Mouse (Mus musculus) heart, postnatal 10 days (tissue): Measurements from ENCODE around the gene Zdhhc14. TPM values are rescaled to one million over a fixed set of nuclear protein-coding genes. Genes with fewer than 3 reads are reported as not detected.

Experiments used
- DNase-seq, 2 experiments: peaks; one replicate each; pipeline ENCODE4 v3.0.0; 2021
- intact Hi-C: fragments of 180-260 bp; cut with DNase I; formaldehyde crosslinking; loops from one replicate; pipeline ENCODE4 v1.15.1; 2025
- total RNA-seq, 2 experiments: library from RNA; stranded (reverse); gene quantifications; 2 replicates each; pipeline ENCODE4 v1.2.3; 2021

Gene Zdhhc14
- total RNA-seq, 2 experiments from 2014 or later = 3.6 TPM

GRCm38 (mm10) chr17:5763768-5764167 lies 271.4 kb downstream of the Zdhhc14 start:
- intact Hi-C loops = no loop called here
- DNase-seq = no peak

DNA sequence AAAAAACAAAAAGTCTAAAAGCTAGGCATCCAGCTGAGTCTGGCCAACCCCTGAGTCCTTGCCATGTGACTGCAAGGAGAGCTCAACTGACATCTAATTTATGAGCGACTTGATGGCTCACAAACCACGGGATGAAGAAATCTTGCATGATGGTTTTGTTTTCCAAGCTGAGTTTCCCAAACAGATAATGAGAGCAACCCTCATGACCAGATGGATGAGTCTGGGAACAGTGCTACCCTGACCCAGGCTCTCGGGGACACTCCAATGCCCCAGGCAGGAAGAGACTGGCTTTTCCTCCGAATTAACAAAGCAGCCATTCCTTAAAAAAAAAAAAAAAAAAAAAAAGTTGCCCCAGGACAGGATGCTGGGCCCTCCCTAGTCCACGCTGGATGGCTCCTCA lies 271.9 kb downstream of the Zdhhc14 start:
- DNase-seq = no peak
- intact Hi-C loops = no loop called here

DNA sequence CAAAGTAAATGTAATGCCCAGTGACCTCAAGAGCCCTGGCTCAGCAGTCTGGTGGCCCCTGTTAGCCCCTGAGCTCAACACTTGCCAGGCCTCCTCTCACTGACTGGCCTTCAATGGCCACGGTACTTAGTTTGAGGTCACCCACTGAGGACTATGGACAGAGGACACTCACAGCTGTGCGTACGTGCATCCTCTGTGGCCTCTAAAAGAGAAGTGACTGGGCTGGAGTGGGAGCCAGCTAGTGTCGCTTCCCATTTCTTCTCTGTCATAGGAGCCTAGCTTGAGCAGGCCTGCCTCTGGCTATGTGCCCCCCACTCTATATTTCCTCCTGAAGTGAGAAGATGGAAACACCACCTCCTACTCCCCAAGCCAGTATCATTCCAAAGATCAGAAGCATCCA lies 273.4 kb downstream of the Zdhhc14 start:
- DNase-seq = no peak

DNA sequence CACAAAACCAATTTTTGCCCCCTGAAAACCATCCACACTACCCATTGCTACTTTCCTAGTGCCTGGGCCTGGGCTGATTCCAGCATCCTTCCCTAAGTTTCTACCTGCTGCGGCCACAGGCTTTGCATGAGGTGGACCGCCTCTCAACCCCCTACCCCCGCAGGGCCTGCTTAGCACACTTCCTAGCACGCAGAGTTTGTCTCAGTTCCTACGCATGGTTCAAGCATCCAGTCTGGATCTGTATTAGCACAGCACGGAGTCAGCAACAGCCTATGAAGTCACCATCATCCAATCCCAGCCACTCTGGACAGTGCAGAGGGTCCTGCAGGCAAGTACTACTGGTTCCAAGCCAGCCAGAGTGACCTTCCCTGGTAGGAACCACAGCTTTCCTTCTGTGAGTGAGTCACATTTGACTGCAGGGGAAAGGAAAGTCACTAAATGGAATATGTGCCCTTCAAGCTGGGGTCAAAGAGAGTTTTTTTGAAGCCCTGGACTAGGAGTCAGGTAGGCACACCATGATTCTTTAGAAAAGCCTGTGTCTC lies 275.9 kb downstream of the Zdhhc14 start:
- no peak for DNase-seq
- intact Hi-C loops = no loop called here

More for the DNA sequence above, 273.4 kb downstream of the Zdhhc14 start:
- intact Hi-C loops = no loop called here

DNA sequence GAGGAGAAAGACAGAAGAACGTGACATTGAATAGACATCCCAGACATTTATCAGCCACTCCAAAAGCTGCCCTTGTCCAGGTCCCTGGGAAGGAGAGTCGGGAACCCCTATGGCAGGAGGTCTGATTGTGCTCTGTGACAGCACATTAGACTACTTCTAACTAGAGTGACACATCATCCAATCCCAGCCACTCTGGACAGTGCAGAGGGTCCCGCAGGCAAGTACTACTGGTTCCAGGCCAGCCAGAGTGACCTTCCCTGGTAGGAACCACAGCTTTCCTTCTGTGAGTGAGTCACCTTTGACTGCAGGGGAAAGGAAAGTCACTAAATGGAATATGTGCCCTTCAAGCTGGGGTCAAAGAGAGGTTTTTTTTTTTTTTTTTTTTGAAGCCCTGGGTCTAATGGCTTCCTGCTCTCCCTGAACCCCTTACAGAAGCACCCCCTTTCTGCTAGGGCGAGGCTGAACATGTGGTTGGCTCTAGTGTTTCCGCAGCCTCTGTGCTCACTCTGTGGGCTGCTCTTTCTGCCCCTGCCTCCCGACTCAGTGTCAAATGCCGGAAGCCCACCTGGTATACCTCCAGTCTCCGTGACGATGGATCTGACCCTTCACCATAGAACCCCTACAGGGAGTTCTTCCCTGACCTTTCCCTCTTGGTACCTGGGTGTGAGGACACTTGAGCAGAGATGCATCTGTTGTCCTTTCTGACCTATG lies 276.6 kb downstream of the Zdhhc14 start:
- DNase-seq = no peak
- intact Hi-C loops = no loop called here

DNA sequence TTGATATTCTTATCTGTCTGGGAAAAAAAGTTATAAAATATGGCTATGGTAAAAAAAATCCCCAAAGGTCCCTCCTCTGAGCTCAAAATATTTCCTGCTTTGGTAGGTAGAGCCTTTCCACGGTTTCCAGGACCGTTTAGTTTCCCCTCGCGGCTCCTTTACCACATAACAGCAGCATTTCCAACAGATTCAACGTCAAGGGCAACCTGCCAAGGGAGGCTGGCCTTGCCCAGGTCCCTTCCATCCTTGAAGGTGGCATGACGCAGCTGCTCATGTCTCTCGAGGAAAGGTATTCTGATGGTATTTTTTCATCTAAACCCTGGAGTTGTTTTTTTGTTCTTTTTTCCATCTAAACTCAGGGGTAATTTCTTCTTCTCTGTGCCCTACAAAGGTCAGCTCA lies 277.4 kb downstream of the Zdhhc14 start:
- DNase-seq = peak; percentile 35
- intact Hi-C loops = no loop called here

GRCm38 (mm10) chr17:5770265-5771249 lies 278.2 kb downstream of the Zdhhc14 start:
- intact Hi-C loops = no loop called here

GRCm38 (mm10) chr17:5780213-5780975 lies 288.0 kb downstream of the Zdhhc14 start:
- intact Hi-C loops = loop anchor here (1.0 kb wide), 1 partner anchor 8 kb away; no protein-coding TSS in a partner anchor

More at GRCm38 (mm10) chr17:5770265-5771249, 278.2 kb downstream of the Zdhhc14 start:
- DNase-seq = peak; percentile 41 to 60

GRCm38 (mm10) chr17:5785238-5785637 lies 292.9 kb downstream of the Zdhhc14 start:
- DNase-seq = no peak
- intact Hi-C loops = no loop called here

More at GRCm38 (mm10) chr17:5780213-5780975, 288.0 kb downstream of the Zdhhc14 start:
- peak; percentile 57 to 63 for DNase-seq

- intact Hi-C loops = no loop called here
- DNase-seq = no peak
Measured at GRCm38 (mm10) chr17:5792164-5792791, 299.9 kb downstream of the Zdhhc14 start.

DNA sequence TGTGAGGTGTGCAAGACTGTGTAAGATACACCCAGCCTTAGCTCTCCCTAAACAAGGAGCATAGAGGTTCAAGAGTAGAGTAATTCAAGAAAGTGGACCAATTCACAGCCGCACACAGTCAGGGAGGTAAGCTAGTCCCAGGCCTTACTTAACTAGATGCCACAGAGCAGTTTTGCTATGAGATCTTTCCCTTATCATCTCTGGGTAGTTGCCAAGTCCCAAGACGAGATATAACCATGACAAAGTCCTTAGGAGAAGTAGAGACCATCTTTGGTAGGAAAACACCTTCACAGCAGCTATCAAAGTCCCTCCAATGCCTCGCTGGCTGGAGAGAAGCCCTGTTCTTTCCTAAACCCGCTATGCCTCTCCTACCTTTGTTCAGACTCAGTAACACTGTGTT lies 301.2 kb downstream of the Zdhhc14 start:
- intact Hi-C loops = no loop called here
- DNase-seq = no peak

GRCm38 (mm10) chr17:5794276-5794675 lies 301.9 kb downstream of the Zdhhc14 start:
- intact Hi-C loops = loop anchor here (2.0 kb wide), 1 partner anchor 227 kb away; no protein-coding TSS in a partner anchor
- no peak for DNase-seq

DNA sequence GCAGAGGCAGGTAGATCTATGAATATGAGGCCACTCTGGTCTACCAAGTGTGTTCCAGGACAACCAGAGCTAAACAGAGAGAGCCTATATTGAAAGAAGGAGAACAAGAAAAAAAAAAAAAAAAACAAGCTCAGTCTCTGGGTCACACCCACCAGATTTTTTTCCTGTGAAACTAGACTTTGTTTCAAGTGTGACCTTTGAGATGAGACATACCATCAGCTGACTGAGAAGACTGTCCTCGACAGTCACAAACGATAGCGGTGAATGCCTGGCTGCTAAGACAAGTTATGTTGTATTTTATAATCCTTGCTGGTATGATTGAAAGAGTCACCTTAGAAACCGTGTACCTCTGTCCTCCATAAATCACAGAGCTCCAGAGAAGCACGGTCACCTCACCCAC lies 303.0 kb downstream of the Zdhhc14 start:
- intact Hi-C loops = loop anchor here (2.0 kb wide), 1 partner anchor 225 kb away; no protein-coding TSS in a partner anchor
- DNase-seq = no peak

DNA sequence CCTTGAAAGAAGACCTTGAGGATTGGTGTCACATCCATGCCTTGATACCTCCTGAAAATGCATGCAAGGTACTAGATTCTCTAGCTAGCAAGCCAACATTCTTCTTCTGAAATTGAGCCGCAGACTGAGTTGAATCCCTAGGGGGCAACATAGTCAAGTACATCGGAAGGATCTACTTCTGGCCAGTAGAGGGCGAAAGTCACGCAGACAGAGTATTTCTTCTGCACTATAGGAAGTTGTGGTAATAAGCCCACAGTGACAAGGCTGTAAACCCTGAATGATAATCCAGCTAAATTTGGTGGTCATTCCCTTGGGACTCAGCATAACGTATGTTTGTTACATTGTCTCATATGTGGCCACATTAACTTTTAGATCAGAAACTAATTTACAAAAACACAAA lies 303.5 kb downstream of the Zdhhc14 start:
- DNase-seq = peak; percentile 82 to 87
- intact Hi-C loops = loop anchor here (1.0 to 2.0 kb wide), 3 partner anchors 45 to 225 kb away; partner anchors contain the start of gene Snx9

GRCm38 (mm10) chr17:5797124-5797760 lies 304.9 kb downstream of the Zdhhc14 start:
- DNase-seq = no peak

DNA sequence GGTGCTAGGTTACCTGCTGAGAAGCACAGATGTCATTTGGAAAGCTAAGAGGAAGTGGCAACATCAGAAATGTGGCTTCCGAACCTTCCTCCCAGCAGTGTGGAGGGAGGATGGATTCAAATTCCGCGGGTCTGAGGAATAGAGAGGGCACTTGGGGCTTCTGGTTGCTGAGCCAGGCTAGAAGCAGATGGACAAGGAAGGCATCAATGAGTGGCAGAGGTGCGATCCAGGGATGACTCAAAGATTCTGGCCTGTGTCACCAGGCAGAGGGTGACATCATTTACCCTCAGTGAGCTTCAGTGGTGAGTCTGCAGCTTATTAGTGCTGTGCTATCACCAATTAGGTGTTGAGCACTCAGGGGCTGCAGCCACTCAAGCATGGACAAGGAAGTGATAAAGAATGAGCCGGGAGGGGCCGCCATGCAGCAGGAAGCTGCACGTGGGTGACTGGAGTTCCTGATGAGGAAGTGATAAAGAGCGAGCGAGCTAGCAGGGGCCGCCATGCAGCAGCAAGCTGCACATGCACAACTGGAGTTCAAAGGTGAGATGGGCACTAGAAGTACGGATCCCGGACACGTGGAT lies 306.0 kb downstream of the Zdhhc14 start:
- DNase-seq = no peak
- intact Hi-C loops = loop anchor here (2.0 kb wide), 1 partner anchor 94 kb away; no protein-coding TSS in a partner anchor

More at GRCm38 (mm10) chr17:5797124-5797760, 304.9 kb downstream of the Zdhhc14 start:
- intact Hi-C loops = loop anchor here (2.0 kb wide), 1 partner anchor 44 kb away; the partner anchor contains the start of gene Snx9

DNA sequence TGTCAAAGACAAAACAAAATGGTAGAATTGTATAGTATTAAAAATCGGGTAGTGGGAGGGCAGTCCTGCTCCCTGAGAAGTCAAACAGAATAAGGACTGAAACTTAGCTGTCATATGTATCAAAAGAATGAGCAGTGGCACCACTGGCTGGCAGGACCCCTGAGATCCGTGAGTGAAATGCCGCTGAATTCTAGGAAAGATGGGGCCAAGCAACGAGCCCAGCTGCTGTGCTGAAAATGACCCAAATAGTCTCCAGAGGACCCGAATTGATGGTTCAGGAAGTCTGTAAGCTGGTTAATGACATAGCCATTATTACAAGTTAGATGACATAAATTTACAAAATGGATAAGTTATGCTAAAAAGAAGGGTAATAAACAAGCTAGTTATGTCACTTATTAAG lies 306.5 kb downstream of the Zdhhc14 start:
- intact Hi-C loops = loop anchor here (2.0 kb wide), 1 partner anchor 94 kb away; no protein-coding TSS in a partner anchor
- DNase-seq = no peak

- intact Hi-C loops = loop anchor here (2.0 kb wide), 1 partner anchor 93 kb away; no protein-coding TSS in a partner anchor
- no peak for DNase-seq
Measured at GRCm38 (mm10) chr17:5799396-5800021, 307.2 kb downstream of the Zdhhc14 start.
